Mouse (Mus musculus) G1E (cell line): Measurements from ENCODE around the gene Lgals4.

Experiments used
- CTCF ChIP-seq: IDR thresholded peaks from 2 replicates; pipeline ENCODE4 v1.5.1; 2012; ENCODE audit warnings: low read depth, low read length, inconsistent platforms, mixed read lengths
- GATA1 ChIP-seq: IDR thresholded peaks from 2 replicates; pipeline ENCODE4 v1.6.1; 2012; ENCODE audit warnings: borderline replicate concordance, low read length, inconsistent platforms, mixed read lengths
- GATA2 ChIP-seq: IDR thresholded peaks from 2 replicates; pipeline ENCODE4 v1.6.1; 2012; ENCODE audit warnings: low read depth, low read length, inconsistent platforms, borderline replicate concordance

- TF ChIP-seq CTCF (no peak), GATA1 (no peak), GATA2 (no peak)
These were observed 9.7 kb upstream of the Lgals4 start for GRCm38 (mm10) chr7:28823932-28824331.
